Mouse (Mus musculus) adrenal gland (tissue): ENCODE data around the gene Gm42878.
"Not testable (repeated sequence)": the region's sequence is repeated elsewhere in the genome, so short reads cannot be mapped to it uniquely, and the experiment has no call there.

Experiments
- intact Hi-C: fragments of 180-260 bp; cut with DNase I; formaldehyde crosslinking; loops from one replicate; pipeline ENCODE4 v1.15.1; 2025

Gene Gm42878

GRCm38 (mm10) chr5:121501424-121501996 is 43.8 kb downstream of the Gm42878 start:
- intact Hi-C loops, result not testable (repeated sequence)

- intact Hi-C loops, result no loop called here
Observed at GRCm38 (mm10) chr5:121500719-121501118, 44.6 kb downstream of the Gm42878 start.

GRCm38 (mm10) chr5:121493305-121493704 is 52.0 kb downstream of the Gm42878 start:
- intact Hi-C loops, result no loop called here

GRCm38 (mm10) chr5:121484801-121485200 is 60.5 kb downstream of the Gm42878 start:
- intact Hi-C loops, result no loop called here

GRCm38 (mm10) chr5:121477680-121478079 is 67.6 kb downstream of the Gm42878 start:
- intact Hi-C loops, result loop anchor here (2.0 to 5.0 kb wide), 2 partner anchors 27 to 35 kb away; partner anchors contain the start of gene Tmem116

GRCm38 (mm10) chr5:121476040-121476439 is 69.2 kb downstream of the Gm42878 start:
- intact Hi-C loops, result loop anchor here (2.0 to 5.0 kb wide), 2 partner anchors 25 to 34 kb away; partner anchors contain the start of gene Tmem116

- intact Hi-C loops, result loop anchor here (5.0 kb wide), 1 partner anchor 32 kb away; no protein-coding TSS in a partner anchor
Observed at GRCm38 (mm10) chr5:121474610-121475009, 70.7 kb downstream of the Gm42878 start.

- intact Hi-C loops, result no loop called here
Observed at GRCm38 (mm10) chr5:121472411-121472810, 72.9 kb downstream of the Gm42878 start.

GRCm38 (mm10) chr5:121469566-121469965 is 75.7 kb downstream of the Gm42878 start:
- intact Hi-C loops, result no loop called here
